Mouse (Mus musculus): Measurements from ENCODE around the gene Glce. TPM values are rescaled to one million over a fixed set of nuclear protein-coding genes. Genes with fewer than 3 reads are reported as not detected.
A peak's percentile ranks its signal among the peaks of the same experiment; 100 is the strongest.

Glce gene
- total RNA-seq, 2 experiments from 2014 or later = 0.08 to 0.42 TPM

DNA sequence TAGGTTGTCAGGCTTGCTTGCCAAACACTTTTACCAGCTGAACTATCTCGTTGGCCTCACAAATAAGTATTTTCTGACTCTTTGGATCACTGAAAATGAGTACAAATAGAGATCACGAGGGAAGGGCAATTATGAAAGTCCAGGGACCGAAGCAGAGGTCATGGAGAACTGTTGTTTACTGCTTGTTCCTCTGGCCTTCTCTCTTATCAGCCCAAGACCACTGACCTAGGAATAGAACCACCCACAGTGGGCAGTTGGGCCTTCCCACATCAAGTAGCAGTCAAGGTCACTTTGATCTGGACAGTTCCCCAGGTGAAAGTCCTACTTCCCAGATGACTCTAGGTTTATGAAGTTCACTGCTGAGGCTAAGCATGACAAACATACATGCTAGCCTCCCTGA is 80.3 kb downstream of the Glce start:
- no peak for ATAC-seq (replicated peaks; ENCODE audit: low FRiP score, poor library complexity, severe bottlenecking)

DNA sequence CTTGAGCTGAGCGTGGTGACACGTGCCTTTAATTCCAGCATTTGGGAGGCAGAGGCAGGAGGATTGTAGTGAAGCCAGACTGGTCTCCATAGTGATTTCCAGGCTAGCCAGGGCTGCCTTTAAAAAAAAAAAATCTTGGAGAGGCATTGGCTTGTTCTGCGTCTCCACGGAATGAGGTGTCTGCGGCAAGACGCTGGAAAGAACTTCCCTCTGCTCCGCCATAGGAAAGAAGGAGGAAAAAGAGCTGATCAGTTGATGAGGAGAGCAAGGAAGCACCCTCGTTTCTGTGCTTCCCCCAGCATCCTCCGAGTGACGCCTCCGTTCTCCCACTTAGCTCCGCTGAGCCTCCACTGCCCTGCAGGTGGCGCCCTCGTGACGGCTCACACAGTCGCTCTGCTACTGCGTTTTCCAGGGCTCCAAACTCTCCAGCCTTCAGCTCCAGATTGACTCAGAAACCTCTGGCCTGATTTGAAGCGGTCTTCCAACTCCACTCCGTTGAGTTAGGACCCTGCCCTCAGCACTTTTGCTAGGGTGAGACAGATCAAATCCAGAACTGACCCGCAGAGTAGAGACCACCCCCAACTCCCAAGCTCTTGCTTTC is 82.3 kb downstream of the Glce start:
- ATAC-seq (replicated peaks; ENCODE audit: low FRiP score, poor library complexity, severe bottlenecking) = no peak

DNA sequence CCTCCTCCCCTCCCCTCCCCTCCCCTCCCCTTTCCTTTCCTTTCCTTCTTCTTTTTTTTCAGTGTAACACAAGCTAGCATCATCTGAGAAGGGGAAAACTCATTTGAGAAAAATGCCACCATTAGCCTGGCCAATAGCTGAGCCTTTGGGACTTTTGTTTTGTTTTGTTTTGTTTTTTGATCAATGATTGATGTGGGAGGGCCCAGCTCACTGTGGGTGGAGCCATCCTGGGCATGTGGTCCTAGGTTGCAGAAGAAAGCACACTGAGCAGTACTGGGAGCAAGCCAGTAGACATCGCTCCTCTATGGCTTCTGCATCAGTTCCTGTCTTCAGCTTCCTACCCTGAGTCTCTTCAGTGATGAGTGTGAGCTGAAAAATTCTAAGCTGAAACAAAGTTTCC is 86.6 kb downstream of the Glce start:
- no peak for ATAC-seq (replicated peaks; ENCODE audit: low FRiP score, poor library complexity, severe bottlenecking)

- no peak for ATAC-seq (replicated peaks; ENCODE audit: low FRiP score, poor library complexity, severe bottlenecking)
Measured at GRCm38 (mm10) chr9:62032206-62032605, 90.2 kb downstream of the Glce start.

GRCm38 (mm10) chr9:62028072-62028471 is 94.4 kb downstream of the Glce start:
- ATAC-seq (replicated peaks; ENCODE audit: low FRiP score, poor library complexity, severe bottlenecking) = no peak

GRCm38 (mm10) chr9:62026600-62026999 is 95.9 kb downstream of the Glce start, which contains the start of gene Paqr5:
Gene Paqr5, minus strand, starts transcription at chr9:62026856.
- peak; percentile 76 for ATAC-seq (replicated peaks; ENCODE audit: low FRiP score, poor library complexity, severe bottlenecking)

- no peak for ATAC-seq (replicated peaks; ENCODE audit: low FRiP score, poor library complexity, severe bottlenecking)
Measured at GRCm38 (mm10) chr9:62025056-62025455, 97.4 kb downstream of the Glce start.

- no peak for ATAC-seq (replicated peaks; ENCODE audit: low FRiP score, poor library complexity, severe bottlenecking)
Measured at GRCm38 (mm10) chr9:62023879-62024278, 98.6 kb downstream of the Glce start.

- ATAC-seq (replicated peaks; ENCODE audit: low FRiP score, poor library complexity, severe bottlenecking) = no peak
Measured at GRCm38 (mm10) chr9:62022961-62023680, 99.3 kb downstream of the Glce start.

DNA sequence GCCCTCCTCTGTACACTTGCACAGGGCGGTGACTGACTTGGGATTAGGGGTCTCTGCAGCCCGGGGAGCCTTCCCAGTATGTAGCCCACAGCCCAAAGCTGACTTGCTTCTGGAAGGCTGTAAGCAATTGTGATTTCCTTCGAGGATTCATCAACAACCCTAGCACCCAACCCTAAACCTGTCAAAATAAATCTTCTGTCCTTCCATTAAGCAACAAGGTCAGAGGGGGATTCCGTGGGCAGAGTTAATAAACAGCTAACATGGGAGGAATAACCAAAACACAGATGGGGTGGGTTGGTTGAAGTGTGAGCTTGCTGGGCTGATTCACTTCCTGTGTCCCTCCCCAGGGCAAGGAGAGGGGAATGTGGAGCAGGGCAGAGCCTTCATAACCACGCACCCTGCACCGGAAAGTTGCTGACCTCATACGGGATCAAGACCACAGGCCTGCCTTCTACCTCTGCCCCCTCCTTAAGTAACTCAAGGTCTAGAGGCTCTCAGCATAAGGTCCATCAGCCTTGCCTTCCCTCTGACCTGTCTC is 100.8 kb downstream of the Glce start:
- no peak for ATAC-seq (replicated peaks; ENCODE audit: low FRiP score, poor library complexity, severe bottlenecking)

DNA sequence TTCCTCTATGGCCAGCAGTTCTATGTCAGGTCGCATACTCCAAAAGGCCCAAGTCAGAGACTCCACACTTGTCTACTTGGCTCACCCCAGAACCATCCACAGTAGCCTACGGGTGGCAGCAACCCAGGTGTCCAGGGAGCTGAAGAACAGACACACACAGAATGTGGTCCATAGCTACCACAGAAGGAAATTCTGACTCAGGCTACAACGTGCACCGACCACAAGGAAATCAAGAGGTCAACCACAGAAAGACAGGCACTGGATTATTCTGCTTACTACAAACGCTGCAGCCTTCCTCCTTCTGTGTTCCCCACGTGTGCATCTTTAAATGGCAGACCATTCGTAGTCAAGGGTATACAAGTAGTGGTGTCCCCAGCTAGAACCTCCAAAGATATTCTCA is 102.2 kb downstream of the Glce start:
- no peak for ATAC-seq (replicated peaks; ENCODE audit: low FRiP score, poor library complexity, severe bottlenecking)

- ATAC-seq (replicated peaks; ENCODE audit: low FRiP score, poor library complexity, severe bottlenecking) = no peak
Measured at GRCm38 (mm10) chr9:62018229-62019093, 104.0 kb downstream of the Glce start.

GRCm38 (mm10) chr9:62017329-62017728 is 105.1 kb downstream of the Glce start:
- no peak for ATAC-seq (replicated peaks; ENCODE audit: low FRiP score, poor library complexity, severe bottlenecking)

- ATAC-seq (replicated peaks; ENCODE audit: low FRiP score, poor library complexity, severe bottlenecking) = no peak
Measured at GRCm38 (mm10) chr9:62015504-62015903, 107.0 kb downstream of the Glce start.

- no peak for ATAC-seq (replicated peaks; ENCODE audit: low FRiP score, poor library complexity, severe bottlenecking)
Measured at GRCm38 (mm10) chr9:62013316-62014097, 108.9 kb downstream of the Glce start.

DNA sequence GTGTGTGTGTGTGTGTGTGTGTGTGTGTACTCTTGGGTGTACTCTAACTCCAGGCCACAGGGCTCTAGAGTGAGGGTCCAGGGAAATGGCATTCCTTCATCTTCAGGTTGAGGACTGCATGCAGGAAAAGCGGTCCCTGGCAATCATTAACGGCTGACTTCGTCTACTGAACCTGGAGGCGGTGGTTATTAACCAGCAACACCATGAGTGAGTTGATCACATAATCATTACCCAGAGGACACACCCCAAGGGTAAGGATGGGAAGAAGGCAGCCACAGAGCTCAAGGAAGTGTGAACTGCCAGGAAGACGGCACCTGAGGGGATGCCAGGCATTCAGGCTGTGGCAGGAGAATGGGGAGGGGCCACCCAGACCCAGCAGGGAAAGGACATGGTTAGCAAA is 114.1 kb downstream of the Glce start:
- no peak for ATAC-seq (replicated peaks; ENCODE audit: low FRiP score, poor library complexity, severe bottlenecking)

Data from erythroid progenitor cell, adult 5-6 weeks (primary cell).